ENCODE assay signal across 9 mouse cellular contexts in genomic region chr16:94601089-94601488, GRCm38 (mm10). TPM values are rescaled to one million over a fixed set of nuclear protein-coding genes. Genes with fewer than 3 reads are reported as not detected.
A peak's percentile ranks its signal among the peaks of the same experiment; 100 is the strongest.
DNase-seq lines count a peak whose midpoint lies in the region; ATAC-seq lines count a peak whose summit lies in the region.
"Had no signal": no experiment of that assay in that cellular context is flagged by ENCODE, and none has a peak within 500 bp of the region (broad histone marks: within the 10 kb centered on the region; RNA-seq: fewer than 3 reads in every experiment).

No protein-coding gene starts in this region.

- no peaks in the 10 kb centered on the region for H3K36me3 ChIP-seq in heart, embryonic 15.5 days
- peaks cover 5% of the 10 kb centered on the region for H3K36me3 ChIP-seq in megakaryocyte, embryonic 14.5 days (replicated peaks; ENCODE audit: low read length)
- no peaks in the 10 kb centered on the region for H3K36me3 ChIP-seq in hindbrain, embryonic 14.5 days (replicated peaks; ENCODE audit: control insufficient read depth, insufficient read depth)
- no peaks in the 10 kb centered on the region for H3K36me3 ChIP-seq in neural tube, embryonic 12.5 days

- no peak overlapping the region for H3K9ac ChIP-seq in heart, embryonic 15.5 days
- H3K9ac ChIP-seq in hindbrain, embryonic 14.5 days: no peak overlapping the region
- H3K9ac ChIP-seq in neural tube, embryonic 12.5 days: no peak overlapping the region

- H3K27me3 ChIP-seq in heart, embryonic 15.5 days: no peaks in the 10 kb centered on the region
- H3K27me3 ChIP-seq in megakaryocyte, embryonic 14.5 days (replicated peaks): no peaks in the 10 kb centered on the region
- H3K27me3 ChIP-seq in hindbrain, embryonic 14.5 days (ENCODE audit: control insufficient read depth, insufficient read depth, low read length): no peaks in the 10 kb centered on the region
- H3K27me3 ChIP-seq in neural tube, embryonic 12.5 days (replicated peaks): no peaks in the 10 kb centered on the region

- H3K4me1 ChIP-seq in heart, embryonic 15.5 days (replicated peaks): peaks cover 83% of the 10 kb centered on the region
- H3K4me1 ChIP-seq in megakaryocyte, embryonic 14.5 days: peaks cover 93% of the 10 kb centered on the region
- H3K4me1 ChIP-seq in hindbrain, embryonic 14.5 days (replicated peaks; ENCODE audit: control insufficient read depth, insufficient read depth, low read length): peaks cover 37% of the 10 kb centered on the region
- peaks cover 47% of the 10 kb centered on the region for H3K4me1 ChIP-seq in neural tube, embryonic 12.5 days

- DNase-seq in heart, postnatal 14 days: no peak
- DNase-seq in hindbrain, embryonic 14.5 days (ENCODE audit: low spot score): no peak
- DNase-seq in urinary bladder, postnatal 25 days (ENCODE audit: low spot score): no peak
- no peak for DNase-seq in cerebellum, adult 8-10 months
- DNase-seq: cerebellum, adult 9-10 months had no signal

- no peaks in the 10 kb centered on the region for H3K9me3 ChIP-seq in heart, embryonic 15.5 days (replicated peaks)
- H3K9me3 ChIP-seq in megakaryocyte, embryonic 14.5 days: no peaks in the 10 kb centered on the region
- no peaks in the 10 kb centered on the region for H3K9me3 ChIP-seq in hindbrain, embryonic 14.5 days (ENCODE audit: control insufficient read depth, low read length)
- H3K9me3 ChIP-seq in neural tube, embryonic 12.5 days: no peaks in the 10 kb centered on the region

- peak overlapping the region; percentile 31 for H3K4me2 ChIP-seq in heart, embryonic 15.5 days
- H3K4me2 ChIP-seq in hindbrain, embryonic 14.5 days (replicated peaks): no peak overlapping the region
- H3K4me2 ChIP-seq in neural tube, embryonic 12.5 days (replicated peaks): 0 out of 2 replicates have a peak overlapping the region, but pooled peaks have one; percentile 21

- 69% methylated on average over 5 of the region's 5 CpGs for WGBS in heart, embryonic 15.5 days
- 68% methylated on average over 5 of the region's 5 CpGs for WGBS in hindbrain, embryonic 14.5 days
- WGBS in neural tube, embryonic 12.5 days: 72% methylated on average over 5 of the region's 5 CpGs

- intact Hi-C loops in heart, postnatal 14 days (cut with DNase I): no loop called here

- ATAC-seq in heart, embryonic 15.5 days (replicated peaks; ENCODE audit: insufficient number of reproducible peaks, insufficient read depth, low FRiP score, low read depth): no peak
- no peak for ATAC-seq in megakaryocyte, adult 5-6 weeks (ENCODE audit: poor library complexity, severe bottlenecking)
- no peak for ATAC-seq in hindbrain, embryonic 14.5 days (ENCODE audit: low FRiP score)
- no peak for ATAC-seq in neural tube, embryonic 12.5 days (ENCODE audit: low FRiP score, low read depth)

- peak overlapping the region; percentile 66 for H3K27ac ChIP-seq in heart, embryonic 15.5 days
- 0 out of 2 replicates have a peak overlapping the region, but pooled peaks have one; percentile 35 for H3K27ac ChIP-seq in hindbrain, embryonic 14.5 days
- no peak overlapping the region for H3K27ac ChIP-seq in neural tube, embryonic 12.5 days

- H3K4me3 ChIP-seq in heart, embryonic 15.5 days: no peak overlapping the region
- peak overlapping the region; percentile 83 for H3K4me3 ChIP-seq in megakaryocyte, embryonic 14.5 days (replicated peaks)
- no peak overlapping the region for H3K4me3 ChIP-seq in hindbrain, embryonic 14.5 days (replicated peaks; ENCODE audit: low read length)
- no peak overlapping the region for H3K4me3 ChIP-seq in neural tube, embryonic 12.5 days

RNA-seq across cellular contexts. Expression of gene Dyrk1a, which starts 31.3 kb away (rescaled TPM):
- 7.1 and 7.3 TPM in 2 replicates for polyA plus RNA-seq in heart, embryonic 15.5 days (2015; fragmentation: Nextera tagmentation; extraction: Ambion mirVana)
- total RNA-seq in heart, postnatal 14 days (2021): 10 to 100 TPM; 68.6 to 69.6 TPM
- polyA plus RNA-seq in megakaryocyte, embryonic 14.5 days (2012; ENCODE audit: insufficient read depth, low replicate concordance): 5.9 and 6.5 TPM in 2 replicates
- total RNA-seq in megakaryocyte, adult 5-6 weeks (2015): 65.9 and 67.4 TPM in 2 replicates
- total RNA-seq in megakaryocyte, adult 5-6 weeks (2017): 62.2 and 66.8 TPM in 2 replicates
- polyA plus RNA-seq in hindbrain, embryonic 14.5 days (2014; fragmentation: Nextera tagmentation; extraction: Ambion mirVana): 12.8 and 14.0 TPM in 2 replicates
- 10.0 and 11.8 TPM in 2 replicates for polyA plus RNA-seq in neural tube, embryonic 12.5 days (2016; fragmentation: Nextera tagmentation; extraction: Ambion mirVana)
